8 mouse cellular contexts compared by ENCODE assay signal in genomic region chr1:165717711-165718542, GRCm38 (mm10). TPM values are rescaled to one million over a fixed set of nuclear protein-coding genes. Genes with fewer than 3 reads are reported as not detected.
DNase-seq lines count a peak whose midpoint lies in the region; ATAC-seq lines count a peak whose summit lies in the region.

No protein-coding gene starts in this region.

- peak overlapping the region; percentile 52 for H3K4me2 ChIP-seq in heart, embryonic 11.5 days
- H3K4me2 ChIP-seq in lung, embryonic 16.5 days (ENCODE audit: low read depth, low read length), result peak overlapping the region; percentile 53
- peak overlapping the region; percentile 36 for H3K4me2 ChIP-seq in stomach, embryonic 15.5 days

- H3K9me3 ChIP-seq in heart, embryonic 11.5 days (replicated peaks; ENCODE audit: control insufficient read depth, low read length), result no peaks in the 10 kb centered on the region
- no peaks in the 10 kb centered on the region for H3K9me3 ChIP-seq in lung, embryonic 16.5 days (ENCODE audit: control insufficient read depth, low read length)
- H3K9me3 ChIP-seq in stomach, embryonic 15.5 days, result no peaks in the 10 kb centered on the region

- H3K9ac ChIP-seq in heart, embryonic 11.5 days (ENCODE audit: low read depth, low read length), result peak overlapping the region; percentile 56; the same call in 1 of the 2 replicates
- peak overlapping the region; percentile 54 for H3K9ac ChIP-seq in lung, embryonic 16.5 days (ENCODE audit: low read length)
- no peak overlapping the region for H3K9ac ChIP-seq in stomach, embryonic 15.5 days

- WGBS in heart, embryonic 11.5 days (ENCODE audit: insufficient replicate concordance), result 21% methylated on average over 11 of the region's 11 CpGs
- WGBS in lung, embryonic 16.5 days, result 24% methylated on average over 11 of the region's 11 CpGs
- WGBS in stomach, embryonic 15.5 days, result 27% methylated on average over 11 of the region's 11 CpGs

- peak; percentile 79 for ATAC-seq in heart, embryonic 11.5 days (replicated peaks; ENCODE audit: insufficient number of reproducible peaks, low FRiP score, low TSS enrichment)
- ATAC-seq in lung, embryonic 16.5 days (ENCODE audit: low read depth), result peak; percentile 91
- ATAC-seq in stomach, embryonic 15.5 days (ENCODE audit: insufficient read depth, low FRiP score, low read depth), result peak; percentile 80

- peak overlapping the region; percentile 16; the same call in 1 of the 2 replicates for H3K4me3 ChIP-seq in heart, embryonic 11.5 days (ENCODE audit: low read depth, low read length)
- peak overlapping the region; percentile 20 for H3K4me3 ChIP-seq in lung, embryonic 16.5 days (ENCODE audit: low read length)
- H3K4me3 ChIP-seq in stomach, embryonic 15.5 days (replicated peaks), result no peak overlapping the region

- DNase-seq in embryo, embryonic 10 days (ENCODE audit: low spot score), result peak; percentile 38
- no peak for DNase-seq in embryo, embryonic 9.5 days (ENCODE audit: extremely low spot score)
- DNase-seq in adrenal gland, postnatal 14 days, result peak; percentile 66
- peak; percentile 75 for DNase-seq in kidney, adult 9 months
- DNase-seq in left cerebral cortex, adult 8-10 months (ENCODE audit: low spot score in 2 of 2), result no peak

- no peaks in the 10 kb centered on the region for H3K27me3 ChIP-seq in heart, embryonic 11.5 days (ENCODE audit: control insufficient read depth, insufficient read depth, low read length)
- no peaks in the 10 kb centered on the region for H3K27me3 ChIP-seq in lung, embryonic 16.5 days (ENCODE audit: control insufficient read depth, insufficient read depth, low read depth, low read length)
- no peaks in the 10 kb centered on the region for H3K27me3 ChIP-seq in stomach, embryonic 15.5 days (replicated peaks)

- no peaks in the 10 kb centered on the region for H3K36me3 ChIP-seq in heart, embryonic 11.5 days (ENCODE audit: control insufficient read depth, insufficient read depth, low read length)
- H3K36me3 ChIP-seq in lung, embryonic 16.5 days (ENCODE audit: control insufficient read depth, insufficient read depth, low read length), result no peaks in the 10 kb centered on the region
- H3K36me3 ChIP-seq in stomach, embryonic 15.5 days, result no peaks in the 10 kb centered on the region

- H3K27ac ChIP-seq in heart, embryonic 11.5 days (ENCODE audit: low read depth, low read length), result peak overlapping the region; percentile 87
- peak overlapping the region; percentile 94 for H3K27ac ChIP-seq in lung, embryonic 16.5 days (ENCODE audit: low read length)
- H3K27ac ChIP-seq in stomach, embryonic 15.5 days, result peak overlapping the region; percentile 93

- H3K4me1 ChIP-seq in heart, embryonic 11.5 days (ENCODE audit: control insufficient read depth, insufficient read depth, low read length), result peaks cover 28% of the 10 kb centered on the region
- peaks cover 17% of the 10 kb centered on the region for H3K4me1 ChIP-seq in lung, embryonic 16.5 days (replicated peaks; ENCODE audit: control insufficient read depth, insufficient read depth, low read length)
- peaks cover 15% of the 10 kb centered on the region; the same call in 1 of the 2 replicates for H3K4me1 ChIP-seq in stomach, embryonic 15.5 days

RNA-seq across cellular contexts. Expression of gene Rcsd1, which starts 8.4 kb away (rescaled TPM):
- total RNA-seq in adrenal gland, postnatal 14 days (2021), result 22.1 and 35.0 TPM in 2 replicates
- 85.4 and 91.8 TPM in 2 replicates for polyA plus RNA-seq in heart, embryonic 11.5 days (2014; fragmentation: Nextera tagmentation; extraction: Ambion mirVana)
- 47.8 and 51.5 TPM in 2 replicates for polyA plus RNA-seq in lung, embryonic 16.5 days (2015; fragmentation: Nextera tagmentation; extraction: Ambion mirVana)
- polyA plus RNA-seq in stomach, embryonic 15.5 days (2015; fragmentation: Nextera tagmentation; extraction: Ambion mirVana), result 42.4 and 43.1 TPM in 2 replicates
- total RNA-seq in left cerebral cortex, adult 8-10 months (2022), result 1 to 10 TPM; 5.5 to 8.2 (median 7.3) TPM

RNA-seq across cellular contexts. Expression of gene Creg1, which starts 45.6 kb away (rescaled TPM):
- total RNA-seq in adrenal gland, postnatal 14 days (2021), result 36.6 and 56.6 TPM in 2 replicates
- 108 and 109 TPM in 2 replicates for polyA plus RNA-seq in heart, embryonic 11.5 days (2014; fragmentation: Nextera tagmentation; extraction: Ambion mirVana)
- 60.8 and 68.6 TPM in 2 replicates for polyA plus RNA-seq in lung, embryonic 16.5 days (2015; fragmentation: Nextera tagmentation; extraction: Ambion mirVana)
- polyA plus RNA-seq in stomach, embryonic 15.5 days (2015; fragmentation: Nextera tagmentation; extraction: Ambion mirVana), result 107 and 111 TPM in 2 replicates
- total RNA-seq in left cerebral cortex, adult 8-10 months (2022), result 10 to 100 TPM; 32.5 to 44.4 (median 38.7) TPM

Comparison
In these comparisons a context has a peak if more than half of its experiments do, and no peak if none do; other contexts are left out.
1. DNase-seq: peak in embryo, embryonic 10 days (single experiment), adrenal gland, postnatal 14 days (single experiment) and kidney, adult 9 months (single experiment); none in embryo, embryonic 9.5 days (single experiment) and left cerebral cortex, adult 8-10 months (0 of 2).
2. Peak in every context shown above with its lines, with median percentiles within 50 percentile points of each other: ATAC-seq, H3K27ac ChIP-seq and H3K4me2 ChIP-seq.